Mouse (Mus musculus) embryonic fibroblast, embryonic 13.5 days (primary cell): ENCODE measurements around the gene Ctnnbl1.

ENCODE experiments used
- CTCF ChIP-seq: IDR thresholded peaks from 2 replicates; pipeline ENCODE4 v1.5.1; 2011; ENCODE audit warnings: mild to moderate bottlenecking, control low read depth, low read length, moderate library complexity, borderline replicate concordance; ENCODE audit not compliant: insufficient read depth
- POLR2A ChIP-seq: IDR thresholded peaks from 2 replicates; pipeline ENCODE4 v1.6.1; 2011; ENCODE audit warnings: low read depth, mild to moderate bottlenecking, control low read depth, low read length, moderate library complexity

- no peak for TF ChIP-seq CTCF
- no peak for TF ChIP-seq POLR2A
Measured at GRCm38 (mm10) chr2:157791528-157792162, 54.4 kb downstream of the Ctnnbl1 start.
